Mouse (Mus musculus) kidney, adult 9 months (tissue): ENCODE measurements around the gene Chd1l.

Experiments used
- DNase-seq: peaks from one replicate; pipeline ENCODE4 v3.0.0; 2022

Gene Chd1l

DNA sequence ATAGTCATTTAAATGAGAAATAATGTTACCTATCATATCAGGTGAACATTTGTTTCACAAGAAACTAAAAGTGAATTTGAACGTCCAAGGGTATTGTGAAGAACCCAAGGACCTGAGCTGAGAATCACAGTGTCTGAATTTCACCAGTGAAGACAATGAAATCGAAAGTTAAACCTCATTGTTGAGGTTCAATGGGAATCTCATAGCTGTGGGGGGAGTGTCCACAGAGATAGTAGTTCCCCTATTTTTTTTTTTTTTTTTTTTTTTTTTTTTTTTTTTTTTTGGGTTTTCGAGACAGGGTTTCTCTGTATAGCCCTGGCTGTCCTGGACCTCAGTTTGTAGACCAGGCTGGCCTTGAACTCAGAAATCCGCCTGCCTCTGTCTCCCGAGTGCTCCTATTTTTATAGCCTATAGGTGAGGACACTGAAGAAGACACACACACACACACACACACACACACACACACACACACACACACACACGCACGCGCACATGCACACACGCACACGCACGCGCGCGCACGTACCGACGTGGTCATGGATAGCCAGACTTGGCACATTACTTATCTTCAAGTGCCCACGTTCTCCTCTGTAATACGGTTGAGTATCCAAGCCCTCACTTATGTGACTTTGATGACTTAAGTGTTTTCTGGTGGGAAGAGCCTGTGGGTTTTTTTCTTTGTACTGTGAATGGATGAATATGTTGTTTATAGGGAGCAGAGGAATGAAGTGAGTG, 7.3 kb upstream of the Chd1l start:
- no peak for DNase-seq

DNA sequence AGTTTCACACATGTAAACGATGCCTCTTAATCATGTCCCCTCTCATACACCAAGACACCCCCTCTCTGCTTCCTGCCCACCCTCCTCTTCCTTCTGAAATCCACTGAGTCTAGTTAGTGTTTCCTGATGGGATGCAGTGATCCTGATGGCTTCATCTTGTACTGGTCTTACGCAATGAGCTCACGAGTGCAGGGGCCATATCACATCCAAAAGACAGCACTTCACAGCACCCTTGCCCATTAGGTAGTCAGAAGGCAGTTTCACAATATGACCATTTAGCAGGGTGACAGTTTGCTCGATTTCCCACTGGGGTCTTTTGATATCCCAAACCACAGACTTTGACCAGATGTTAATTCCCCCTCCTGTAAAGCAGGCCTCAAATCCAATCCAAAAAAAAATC, 5.9 kb upstream of the Chd1l start:
- no peak for DNase-seq

DNA sequence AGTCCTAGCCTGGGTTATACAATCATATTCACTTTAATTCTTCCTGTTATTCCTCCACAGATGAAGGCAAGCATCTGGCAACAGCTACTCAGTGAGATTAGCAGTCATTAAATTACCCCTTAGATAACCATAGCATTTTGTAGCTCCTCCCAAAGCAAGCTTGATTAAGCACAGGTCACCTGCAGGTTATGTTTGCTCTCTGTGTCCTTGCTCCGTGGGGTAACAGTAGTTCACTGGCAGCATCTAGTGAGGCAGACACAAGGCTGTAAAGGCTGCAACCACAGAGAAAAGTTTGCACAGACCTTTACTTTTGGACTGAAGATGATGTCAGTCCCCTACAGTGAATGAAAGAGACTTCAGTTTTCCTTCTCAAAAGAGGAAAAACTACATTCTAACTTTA, 5.2 kb upstream of the Chd1l start:
- DNase-seq: no peak

DNA sequence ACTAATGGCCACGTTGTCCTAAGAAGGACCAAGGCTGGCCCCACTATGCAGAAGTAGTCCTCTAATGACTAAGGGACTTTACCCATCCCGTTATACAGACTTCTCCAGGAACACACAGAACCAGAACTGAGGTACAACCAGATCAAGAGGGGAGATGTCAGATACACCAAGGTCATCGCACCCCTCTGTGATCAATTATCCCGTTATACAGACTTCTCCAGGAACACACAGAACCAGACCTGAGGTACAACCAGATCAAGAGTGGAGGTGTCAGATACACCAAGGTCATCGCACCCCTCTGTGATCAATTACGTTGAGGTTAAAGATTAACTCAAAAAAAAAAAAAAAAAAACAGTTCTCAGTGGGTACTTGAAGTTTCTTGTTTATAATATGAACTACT, 1.0 kb upstream of the Chd1l start:
- no peak for DNase-seq

DNA sequence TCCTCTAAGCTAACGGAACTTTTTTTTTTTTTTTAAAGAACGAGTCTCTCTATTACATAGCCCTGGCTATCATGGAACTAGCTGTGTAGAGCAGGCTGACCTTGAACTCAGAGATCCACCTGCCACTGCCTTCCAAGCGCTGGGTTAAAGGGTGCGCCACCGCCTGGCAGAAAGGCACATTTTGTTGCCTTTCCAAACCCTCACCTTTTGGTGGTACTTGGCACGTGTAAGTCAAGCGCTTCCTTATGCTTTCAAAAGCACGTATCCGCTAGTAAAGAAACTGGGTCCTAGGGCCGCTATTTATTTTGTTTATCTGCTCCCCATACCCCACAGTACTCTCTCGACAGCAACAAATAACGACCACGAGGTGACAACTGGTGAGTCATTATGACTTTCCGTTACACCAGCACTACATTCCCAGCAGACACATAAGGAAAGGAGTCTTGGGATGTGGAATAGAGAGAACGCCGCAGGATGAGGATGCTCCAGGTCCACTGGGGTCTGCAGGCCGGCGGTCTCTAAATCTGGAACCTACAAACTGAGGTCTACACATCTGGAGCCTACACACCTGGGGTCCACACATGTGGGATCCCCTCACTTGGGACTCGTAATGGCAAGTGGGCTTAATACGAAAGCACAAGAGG, 680 bp downstream of the Chd1l start:
- DNase-seq: peak; percentile 56

DNA sequence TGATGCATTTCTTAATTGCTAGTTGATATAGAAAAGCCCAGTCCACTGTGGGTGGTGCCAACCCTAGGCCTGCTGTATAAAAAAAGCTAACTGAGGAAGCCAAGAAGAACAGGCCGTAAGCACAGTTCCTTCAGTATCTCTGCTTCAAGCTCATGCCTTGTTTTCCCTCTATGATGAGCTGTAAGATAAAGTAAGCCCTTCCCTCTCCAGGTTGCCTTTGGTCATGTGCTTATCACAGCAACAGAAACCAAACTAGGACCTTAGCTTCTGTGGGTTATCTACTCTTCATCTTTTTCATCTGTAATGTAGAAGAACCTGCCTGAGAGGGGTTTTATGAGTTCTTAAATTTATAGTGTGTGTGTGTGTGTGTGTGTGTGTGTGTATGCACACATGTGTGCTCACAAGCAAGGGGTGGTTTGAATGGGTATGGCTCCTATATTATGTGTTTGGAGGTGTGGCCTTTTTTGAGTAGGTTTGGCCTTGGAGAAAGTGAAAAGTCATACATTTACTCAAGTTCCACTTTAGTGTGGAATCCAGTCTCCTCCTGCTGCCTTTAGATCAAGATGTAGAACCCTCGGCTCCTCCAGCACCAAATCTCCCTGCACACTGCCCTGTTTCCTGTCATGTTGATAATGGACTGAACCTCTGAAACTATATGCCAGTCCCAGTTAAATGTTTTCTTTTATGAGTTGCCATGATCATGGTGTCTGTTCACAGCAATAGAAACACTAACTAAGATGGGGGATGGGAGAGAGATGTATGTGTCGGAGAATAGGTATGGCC, 9.8 kb downstream of the Chd1l start:
- DNase-seq: no peak

DNA sequence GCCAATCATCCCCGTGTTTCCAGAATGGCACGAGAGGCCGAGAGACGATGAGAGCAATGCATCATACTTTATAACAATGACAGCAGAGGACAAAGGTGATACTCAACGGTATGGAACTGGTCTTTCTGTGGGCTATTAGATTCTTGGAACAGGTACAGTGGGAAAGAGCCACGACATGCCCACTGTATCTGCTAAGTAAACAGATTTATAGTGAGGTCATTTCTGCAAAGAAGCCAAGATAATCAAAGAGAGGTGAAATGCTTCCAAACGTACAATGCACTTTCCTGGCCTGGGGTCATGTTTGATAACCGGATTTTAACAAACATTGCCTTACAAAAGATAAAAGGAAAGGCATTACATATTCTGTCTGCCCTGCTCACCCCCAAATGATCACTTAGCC, 13.2 kb downstream of the Chd1l start:
- DNase-seq: no peak

DNA sequence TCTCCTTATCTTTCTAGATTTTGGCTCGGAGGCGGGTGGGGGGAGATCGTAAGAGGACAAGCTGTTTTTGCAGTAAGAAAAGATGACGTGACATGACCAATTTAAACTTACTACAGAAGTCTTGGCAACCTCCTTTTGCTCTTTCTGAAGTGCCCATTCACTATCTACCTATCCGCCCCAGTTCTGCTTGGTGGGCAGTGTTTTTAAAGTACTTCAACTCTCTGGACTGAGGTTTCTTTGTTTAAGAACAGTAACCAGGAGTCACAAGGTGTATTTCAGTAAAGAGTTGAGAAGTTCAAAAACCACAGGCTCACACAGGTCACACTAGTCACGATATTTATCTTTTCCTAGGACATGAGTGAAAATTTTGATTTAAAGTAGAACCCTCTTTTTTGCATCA, 14.9 kb downstream of the Chd1l start:
- DNase-seq: no peak

DNA sequence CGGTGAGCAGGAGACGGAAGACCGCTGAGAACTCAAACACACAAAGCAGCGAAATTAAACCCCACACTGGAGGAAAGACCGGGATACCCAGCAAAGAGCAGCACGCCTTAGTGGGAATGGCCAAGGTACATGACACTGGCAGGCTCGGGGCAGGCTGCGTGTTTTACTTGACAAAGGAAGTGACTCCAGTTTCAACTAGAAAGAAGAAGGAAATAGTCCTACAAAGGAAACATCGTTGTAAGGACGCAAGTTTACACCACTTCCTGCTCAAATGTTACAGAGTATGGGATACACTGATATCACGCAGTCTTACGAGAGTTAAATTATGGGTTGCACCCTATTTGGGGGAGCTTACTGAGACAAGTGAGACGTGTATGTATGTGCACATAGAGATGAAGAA, 15.9 kb downstream of the Chd1l start:
- DNase-seq: no peak

DNA sequence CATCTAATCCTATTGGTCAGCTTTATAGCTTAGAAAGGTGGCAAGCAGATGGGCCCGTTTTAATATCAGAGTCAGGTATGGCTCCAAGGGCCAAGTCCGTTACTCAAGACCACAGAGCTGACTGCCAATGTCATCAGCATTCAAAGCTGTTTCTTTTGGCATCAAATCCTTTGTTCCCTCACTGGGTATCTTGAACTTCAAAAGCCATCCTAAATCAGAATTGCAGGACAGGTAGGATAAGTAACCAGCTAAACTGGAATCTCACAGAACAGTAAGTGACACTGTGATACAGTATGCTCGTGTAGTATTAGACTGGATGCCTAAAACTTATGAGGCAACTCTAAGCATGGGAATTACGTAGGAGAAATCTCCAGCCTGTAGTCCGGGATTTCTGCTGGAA, 16.9 kb downstream of the Chd1l start:
- DNase-seq: no peak

DNA sequence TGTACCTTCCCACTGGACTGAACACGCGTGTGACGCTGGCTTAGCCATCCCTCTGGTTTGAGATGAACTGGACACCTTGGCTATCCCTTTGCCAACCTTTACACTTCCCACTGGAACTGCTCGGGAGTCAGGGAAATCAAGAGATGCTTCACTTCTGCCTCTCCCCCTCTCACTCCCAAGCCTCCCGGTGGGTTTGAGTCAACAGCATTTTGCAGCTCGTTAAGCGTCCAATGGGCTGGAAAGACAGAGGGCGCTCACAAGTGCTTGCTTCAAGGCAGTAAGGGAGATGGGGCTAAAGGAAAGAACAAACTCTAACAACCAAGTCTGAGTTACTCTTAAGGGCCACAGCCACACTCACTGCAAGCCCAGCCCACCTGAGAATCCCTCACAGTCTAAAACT, 19.3 kb downstream of the Chd1l start:
- DNase-seq: no peak

DNA sequence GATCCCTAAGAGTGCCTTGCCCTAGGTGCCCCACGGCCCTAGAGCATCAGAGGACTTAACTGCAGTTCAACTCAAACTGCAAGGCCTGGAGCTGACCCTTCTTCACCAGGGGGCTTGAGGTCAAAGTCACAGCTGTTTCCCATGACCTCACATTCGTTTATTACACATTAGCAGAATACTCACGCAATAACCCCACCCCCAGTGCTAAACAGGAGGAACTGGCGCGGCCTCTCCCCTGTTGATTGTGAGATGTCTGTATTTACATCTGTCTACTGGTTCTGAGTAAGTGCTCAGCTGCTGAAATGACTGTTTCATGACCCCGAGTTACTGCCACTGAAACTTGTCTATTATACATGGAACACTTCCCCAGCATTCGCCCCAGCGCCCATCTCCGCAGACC, 22.3 kb downstream of the Chd1l start:
- DNase-seq: no peak

DNA sequence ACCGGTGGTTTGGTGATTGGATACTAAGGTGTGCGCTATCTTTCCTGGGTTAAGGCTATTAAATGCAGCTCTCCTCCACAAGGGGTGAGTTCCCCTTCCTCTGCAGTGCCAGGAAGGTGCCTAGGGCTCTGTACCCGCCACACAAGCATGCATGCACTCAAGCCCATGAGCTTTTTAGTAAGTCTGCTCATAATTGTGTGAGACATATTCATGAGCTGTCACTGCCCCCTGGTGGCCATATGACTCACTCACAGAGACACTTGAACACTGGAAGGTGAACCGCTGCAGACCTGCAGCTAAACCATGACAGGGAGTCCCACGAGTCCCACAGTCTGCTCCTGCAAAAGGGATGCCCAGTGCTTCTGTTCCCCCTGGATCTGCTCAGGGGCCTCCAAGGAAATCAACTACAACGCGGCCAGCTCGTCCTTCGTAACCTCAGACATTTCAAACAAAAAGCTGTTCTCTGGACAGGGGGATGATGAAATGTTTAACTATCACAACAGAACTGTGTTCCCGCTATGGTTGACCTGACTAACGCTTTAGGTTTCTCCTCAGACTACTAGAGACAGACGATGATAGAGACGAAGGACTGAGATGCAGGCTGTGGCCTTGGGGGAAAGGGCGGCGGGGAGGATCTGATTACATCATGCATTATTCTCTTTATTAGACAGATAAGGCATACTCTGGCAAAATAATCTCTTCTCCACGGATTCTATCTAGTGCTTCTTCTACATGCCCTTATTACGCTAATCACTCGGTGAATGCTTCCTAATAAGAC, 24.4 kb downstream of the Chd1l start:
- DNase-seq: peak; percentile 80

DNA sequence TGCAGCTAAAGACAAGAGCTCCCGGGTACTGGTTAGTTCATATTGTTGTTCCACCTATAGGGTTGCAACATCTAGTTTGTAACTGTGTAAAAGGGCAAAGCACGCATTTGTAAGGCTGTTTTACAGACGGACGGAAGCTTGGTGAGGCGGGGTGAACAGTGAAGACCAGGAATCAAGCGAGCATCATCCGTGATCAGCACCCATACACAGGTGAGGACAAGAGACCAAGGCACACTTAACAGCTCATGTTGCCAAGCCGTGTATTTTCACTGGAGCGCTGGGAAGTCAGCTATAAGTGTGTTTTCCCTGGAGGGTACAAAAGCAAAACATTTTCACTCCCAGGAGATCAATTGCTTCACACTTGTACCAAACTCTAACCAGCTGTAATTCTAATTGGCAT, 36.2 kb downstream of the Chd1l start:
- DNase-seq: no peak

DNA sequence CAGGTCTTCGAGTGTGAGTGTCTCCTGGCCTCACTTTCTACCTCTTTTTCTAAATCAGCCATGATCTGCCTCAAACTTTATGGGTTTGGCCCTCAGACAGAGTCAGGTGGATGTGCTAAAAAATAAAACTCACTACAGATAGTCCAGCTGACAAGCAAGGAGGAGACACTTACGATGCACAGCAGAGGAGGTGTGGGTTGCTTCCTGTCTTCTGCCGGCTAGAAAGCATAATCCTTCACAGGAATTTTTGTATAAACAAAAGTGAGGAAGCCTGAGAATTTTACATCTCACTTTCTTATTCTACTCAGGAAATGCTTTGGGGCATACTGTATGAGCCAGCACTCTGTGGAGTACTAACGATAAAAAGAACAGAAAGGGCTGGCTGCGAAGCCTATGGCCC, 45.4 kb downstream of the Chd1l start:
- no peak for DNase-seq

DNA sequence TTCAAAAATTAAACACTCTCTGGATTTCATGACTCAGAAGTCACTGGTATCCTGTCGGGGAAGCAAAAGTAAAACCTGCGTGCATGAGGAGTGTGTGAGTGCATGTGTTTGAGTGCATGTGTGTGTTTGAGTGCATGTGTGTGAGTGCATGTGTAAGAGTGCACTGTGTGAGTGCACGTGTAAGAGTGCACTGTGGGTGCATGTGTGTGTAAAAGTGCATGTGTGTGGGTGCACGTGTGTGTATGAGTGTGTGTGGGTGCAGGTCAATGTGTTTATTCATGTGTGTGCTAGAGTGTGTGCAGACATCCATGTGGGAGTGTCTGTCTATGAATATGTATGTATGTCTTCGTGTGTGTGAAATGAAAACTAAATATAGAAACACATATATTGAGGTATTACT, 51.4 kb downstream of the Chd1l start:
- no peak for DNase-seq

DNA sequence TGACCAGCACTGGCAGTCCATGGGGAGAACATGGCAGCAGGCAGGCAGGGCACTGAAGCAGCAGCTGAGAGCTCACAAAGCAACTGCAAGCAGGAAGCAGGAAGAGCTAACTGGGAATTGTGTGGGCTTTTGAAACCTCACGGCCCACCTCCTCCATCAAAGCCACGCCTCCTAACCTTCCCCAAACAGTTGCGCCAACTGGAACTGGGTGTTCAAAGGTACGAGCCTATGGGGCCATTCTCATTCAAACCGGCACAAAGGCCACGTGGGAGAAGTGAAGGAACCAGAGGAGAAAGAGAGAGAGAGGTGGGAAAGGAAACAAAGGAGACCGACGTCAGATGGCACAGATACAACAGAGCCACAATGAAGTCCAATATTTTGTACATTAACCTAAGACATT, 63.8 kb downstream of the Chd1l start:
- DNase-seq: no peak

DNA sequence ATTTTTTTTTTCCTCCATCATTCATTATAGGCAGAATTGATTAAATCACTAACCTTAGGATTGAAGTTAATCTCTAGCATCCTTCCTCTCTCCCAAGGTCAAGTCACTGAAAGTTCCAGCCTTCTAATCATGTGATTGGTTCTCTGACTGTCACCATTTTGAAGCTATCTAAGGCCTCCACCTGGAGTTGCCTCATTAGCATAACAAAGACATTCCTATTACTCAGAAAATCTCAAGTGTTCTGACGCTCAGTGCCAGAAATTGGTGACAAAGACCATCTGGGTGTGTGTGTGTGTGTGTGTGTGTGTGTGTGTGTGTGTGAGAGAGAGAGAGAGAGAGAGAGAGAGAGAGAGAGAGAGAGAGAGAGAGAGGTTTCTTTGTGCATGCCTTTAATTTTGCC, 69.8 kb downstream of the Chd1l start:
- DNase-seq: no peak

DNA sequence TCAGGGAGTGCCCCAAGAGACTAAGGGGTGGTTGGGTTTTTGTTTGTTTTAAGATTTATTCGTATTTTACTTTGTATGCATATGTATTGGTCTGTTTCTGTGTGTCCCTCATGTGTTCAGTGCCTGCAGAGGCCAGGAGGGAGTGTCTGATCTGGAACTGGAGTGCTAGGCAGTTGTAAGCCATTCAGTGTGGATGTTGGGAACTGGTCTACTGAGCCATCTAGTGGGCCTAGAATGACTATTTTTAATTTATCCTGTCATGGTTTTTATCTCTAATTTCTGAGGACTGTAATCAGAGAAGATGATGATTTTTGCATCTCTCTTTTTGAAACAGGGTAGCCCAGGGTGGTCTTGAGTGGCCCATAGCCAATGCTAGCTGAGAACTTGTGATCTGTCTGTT, 71.4 kb downstream of the Chd1l start:
- no peak for DNase-seq

DNA sequence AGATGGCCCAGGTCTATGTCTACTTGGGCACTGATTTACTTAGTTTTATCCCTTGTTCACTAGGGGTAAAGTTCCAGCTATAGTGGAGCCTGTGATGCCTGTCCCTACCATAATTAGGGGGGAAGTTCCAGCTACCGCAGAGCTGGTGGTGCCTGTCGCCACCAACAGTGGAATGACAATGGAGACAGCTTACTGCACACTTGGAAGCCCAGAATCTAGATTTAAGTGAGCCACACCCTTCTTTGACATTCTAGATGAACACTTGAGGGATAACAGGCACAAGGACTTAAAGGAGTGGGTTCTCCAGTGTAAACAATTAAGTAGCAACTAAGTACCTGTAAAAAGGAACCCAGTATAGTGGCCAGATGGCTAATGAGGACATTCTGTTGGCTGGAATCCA, 73.0 kb downstream of the Chd1l start:
- no peak for DNase-seq

DNA sequence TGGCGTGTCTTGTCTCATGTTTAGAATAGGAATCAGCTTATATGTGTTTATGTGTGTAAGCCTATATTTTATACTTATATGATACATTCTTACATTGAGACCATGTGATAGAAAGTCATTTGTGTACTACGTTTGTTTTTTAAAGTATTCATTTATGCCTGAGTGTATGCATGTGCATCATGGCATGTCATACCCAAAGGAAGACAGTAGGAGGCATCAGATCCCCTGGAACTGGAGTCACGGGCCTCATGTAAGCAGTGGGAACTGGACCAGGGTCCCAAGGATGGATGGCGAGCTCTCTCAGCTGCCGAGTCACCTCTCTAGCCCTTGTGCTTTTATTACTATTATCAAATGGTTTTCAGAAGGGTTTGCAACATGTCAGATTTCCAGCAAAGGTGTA, 74.3 kb downstream of the Chd1l start:
- no peak for DNase-seq

DNA sequence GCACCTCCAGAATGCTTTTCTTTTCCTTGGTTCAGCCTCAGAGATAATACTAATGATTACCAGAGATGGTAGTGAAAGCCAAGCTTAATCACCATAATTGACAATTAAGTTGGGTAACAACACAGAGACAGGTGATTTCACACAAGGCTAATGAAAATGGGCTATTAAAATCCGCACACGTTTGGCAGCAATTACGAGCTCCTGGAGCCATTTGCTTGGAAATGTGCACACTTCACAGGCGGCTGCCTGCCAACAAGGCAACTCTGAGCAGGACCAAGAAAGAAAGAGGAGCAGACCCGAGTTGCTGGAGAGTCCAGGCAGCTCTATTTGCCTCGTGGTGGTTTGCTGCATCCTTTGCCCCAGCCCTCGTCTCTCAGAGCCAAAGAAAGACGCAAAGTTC, 84.5 kb downstream of the Chd1l start:
- no peak for DNase-seq

DNA sequence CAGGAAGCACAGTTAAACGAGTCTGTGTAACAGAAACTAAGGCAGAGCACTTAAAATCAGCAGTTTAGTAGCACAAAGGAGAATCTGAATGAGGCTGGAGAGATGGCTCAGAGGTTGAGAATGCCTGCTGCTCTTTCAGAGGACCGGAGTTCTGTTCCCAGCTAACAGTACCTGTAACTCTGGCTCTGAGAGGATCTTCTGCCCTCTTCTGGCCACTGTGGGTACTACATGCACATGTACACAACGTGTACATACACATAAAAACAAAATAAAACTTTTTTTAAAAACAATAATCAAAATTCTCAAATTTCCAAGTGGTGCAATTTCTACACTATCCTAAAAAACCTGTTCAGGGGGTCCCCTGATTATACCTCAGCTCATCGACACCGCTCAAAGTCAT, 85.2 kb downstream of the Chd1l start:
- peak; percentile 20 for DNase-seq
